Mouse (Mus musculus) heart, adult 10 weeks (tissue): ENCODE measurements around the gene Glipr1l2. TPM values are rescaled to one million over a fixed set of nuclear protein-coding genes. Genes with fewer than 3 reads are reported as not detected.

ENCODE experiments used
- polyA plus RNA-seq: library from polyadenylated mRNA; stranded (reverse); fragments of 350-450 nt; fragmentation: Illumina TruSeq; extraction: RNeasy Lipid Tissue Mini Kit (QIAGEN cat#74804); gene quantifications from one replicate; pipeline ENCODE4 v1.2.3, GENCODE M21; 2014; ENCODE audit warnings: low read depth, low replicate concordance

Gene Glipr1l2
- not detected for polyA plus RNA-seq

GRCm38 (mm10) chr10:112083157-112083556 is at the start of gene Glipr1l2:
Gene Glipr1l2, plus strand, starts transcription at chr10:112083354.

GRCm38 (mm10) chr10:112059702-112060582 is 23.2 kb upstream of the Glipr1l2 start, which contains the start of gene Glipr1l1:
Gene Glipr1l1, plus strand, starts transcription at chr10:112060189.

Other genes starting within 250 kb of the Glipr1l2 start
- 21.5 TPM for gene Krr1, start 110.7 kb upstream of the Glipr1l2 start, polyA plus RNA-seq
- gene Glipr1, start 80.7 kb upstream of the Glipr1l2 start, polyA plus RNA-seq: 1.2 TPM
- not detected for gene Glipr1l1, start 23.2 kb upstream of the Glipr1l2 start, polyA plus RNA-seq
- not detected for gene Glipr1l3, start 77.0 kb downstream of the Glipr1l2 start, polyA plus RNA-seq
- not detected for gene Caps2, start 80.3 kb downstream of the Glipr1l2 start, polyA plus RNA-seq
- 0.50 TPM for gene Kcnc2, start 187.8 kb downstream of the Glipr1l2 start, polyA plus RNA-seq